Mouse (Mus musculus): ENCODE results near the gene Lipe.

Gene Lipe

DNA sequence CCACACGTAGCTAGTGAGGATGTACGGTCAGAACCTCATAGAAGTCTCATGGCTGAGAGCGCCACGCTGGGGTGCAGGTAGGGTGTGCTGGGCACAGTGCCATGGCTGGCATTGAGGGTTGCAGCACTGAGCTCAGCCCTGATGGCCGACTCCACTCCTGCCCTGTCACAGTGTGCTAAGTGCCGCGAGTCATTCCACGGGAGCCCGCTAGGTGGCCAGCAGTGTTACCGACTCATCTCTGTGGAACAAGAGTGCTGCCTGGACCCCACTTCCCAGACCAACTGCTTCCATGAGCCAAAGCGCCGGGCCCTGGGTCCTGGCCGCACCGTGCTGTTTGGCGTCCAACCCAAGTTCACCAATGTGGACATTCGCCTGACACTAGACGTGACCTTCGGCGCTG is 35.4 kb downstream of the Lipe start:
- DNase-seq (ENCODE audit: low read depth), result no peak

DNA sequence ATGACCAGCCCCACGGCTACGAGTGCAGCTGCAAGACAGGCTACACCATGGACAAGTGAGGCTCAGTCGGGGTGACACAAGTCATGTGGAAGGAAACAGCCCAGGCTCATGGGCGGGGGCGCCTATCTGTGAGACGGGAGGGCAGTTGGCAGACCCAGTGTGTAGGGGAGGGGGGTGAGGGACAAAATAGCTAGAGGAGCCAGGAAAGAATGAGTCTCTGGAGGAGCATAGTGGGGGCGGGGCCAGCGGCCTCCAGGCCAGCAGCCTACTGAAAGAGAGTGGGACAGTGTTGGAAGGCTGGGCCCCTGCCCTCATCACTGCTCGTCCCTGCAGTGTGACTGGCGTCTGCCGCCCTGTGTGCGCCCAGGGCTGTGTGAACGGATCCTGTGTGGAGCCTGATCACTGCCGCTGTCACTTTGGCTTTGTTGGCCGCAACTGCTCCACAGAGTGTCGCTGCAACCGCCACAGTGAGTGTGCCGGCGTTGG is 39.7 kb downstream of the Lipe start:
- DNase-seq (ENCODE audit: low read depth), result no peak

DNA sequence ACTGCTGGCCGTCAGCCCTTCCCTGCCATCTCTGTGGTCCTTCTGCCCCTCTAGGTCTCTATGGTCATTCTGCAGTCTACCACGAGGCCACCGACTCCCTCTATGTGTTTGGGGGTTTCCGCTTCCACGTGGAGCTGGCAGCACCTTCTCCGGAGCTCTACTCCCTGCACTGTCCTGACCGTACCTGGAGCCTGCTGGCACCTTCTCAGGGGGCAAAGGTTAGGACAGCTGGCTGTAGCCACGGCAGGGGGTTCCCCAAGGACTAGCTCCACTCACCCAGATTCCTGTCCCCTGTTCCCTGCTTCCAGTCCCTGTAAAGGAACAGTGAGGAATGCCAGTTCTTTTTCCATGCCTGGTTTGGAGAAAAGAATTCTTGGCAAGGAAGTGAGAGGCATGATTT is 49.6 kb downstream of the Lipe start:
- DNase-seq (ENCODE audit: low read depth), result no peak

DNA sequence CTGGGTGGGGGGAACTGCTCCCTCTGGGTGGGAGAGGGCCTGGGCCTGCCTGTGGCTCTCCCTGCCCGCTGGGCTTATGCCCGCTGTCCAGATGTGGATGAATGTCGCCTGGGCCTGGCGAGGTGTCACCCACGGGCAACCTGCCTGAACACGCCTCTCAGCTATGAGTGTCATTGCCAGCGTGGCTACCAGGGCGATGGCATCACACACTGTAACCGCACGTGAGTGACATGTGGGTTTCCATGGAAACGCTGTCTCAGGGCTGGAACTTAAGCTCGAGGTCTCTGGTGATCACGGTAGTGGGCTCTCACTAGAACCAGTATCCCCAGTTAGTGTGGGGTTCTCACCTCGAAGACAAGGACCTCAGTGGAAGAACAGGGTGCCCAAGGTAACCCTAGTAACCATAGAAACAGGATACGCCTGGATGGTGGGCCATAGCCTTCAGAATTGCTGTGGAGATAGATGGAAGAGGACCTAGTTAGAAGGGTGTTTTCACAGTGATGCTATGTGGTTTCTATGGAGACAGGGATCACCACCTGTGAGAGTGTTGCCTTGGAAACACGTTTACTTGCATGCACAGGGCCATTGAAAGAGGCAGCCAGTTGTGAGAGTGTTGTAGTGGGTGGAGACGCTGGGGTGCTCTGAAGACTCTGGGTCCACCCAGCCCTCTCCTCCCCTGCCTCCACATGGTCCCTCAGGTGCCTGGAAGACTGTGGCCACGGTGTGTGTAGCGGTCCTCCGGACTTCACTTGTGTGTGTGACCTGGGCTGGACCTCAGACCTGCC is 57.3 kb downstream of the Lipe start:
- no peak for DNase-seq (ENCODE audit: low read depth)

DNA sequence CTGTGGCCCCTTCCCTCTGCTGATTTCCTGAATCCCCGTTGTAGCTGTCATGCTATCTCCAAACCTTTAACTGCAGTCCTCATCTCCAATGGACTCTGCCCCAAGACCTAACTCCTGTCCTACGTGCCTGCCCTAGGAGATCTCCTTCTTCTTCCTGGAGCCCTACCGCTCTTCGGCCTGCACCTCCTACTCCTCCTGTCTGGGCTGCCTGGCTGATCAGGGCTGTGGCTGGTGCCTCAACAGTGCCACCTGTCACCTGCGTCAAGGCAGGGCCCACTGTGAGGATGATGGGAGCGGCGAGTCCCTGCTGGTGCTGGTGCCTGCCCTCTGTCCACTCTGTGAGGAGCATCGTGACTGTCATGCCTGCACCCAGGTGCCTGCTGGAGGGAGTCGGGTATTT is 59.2 kb downstream of the Lipe start:
- no peak for DNase-seq (ENCODE audit: low read depth)

GRCm38 (mm10) chr7:25334472-25334871 is 64.0 kb downstream of the Lipe start:
- no peak for DNase-seq (ENCODE audit: low read depth)

- DNase-seq (ENCODE audit: low read depth), result peak; percentile 81
These were observed 64.8 kb downstream of the Lipe start for GRCm38 (mm10) chr7:25333596-25334307.
